Mouse (Mus musculus) stomach, embryonic 16.5 days (tissue): Measurements from ENCODE around the gene Zdhhc18. TPM values are rescaled to one million over a fixed set of nuclear protein-coding genes. Genes with fewer than 3 reads are reported as not detected.

Source experiments
- ATAC-seq: fragments of 200-750 bp; cut with Nextera tagmentation; 2 replicates; pipeline ENCODE4 v1.8.0; 2017; ENCODE audit warnings: moderate number of reproducible peaks, moderate TSS enrichment; ENCODE audit not compliant: insufficient read depth, low FRiP score
- H3K27ac ChIP-seq: fragments of 300-500 bp; sonication (generic); 2 replicates; pipeline ENCODE4 v1.5.1; 2014; ENCODE audit warnings: low read length
- H3K27me3 ChIP-seq: fragments of 300-500 bp; sonication (generic); 2 replicates; pipeline ENCODE4 v1.6.1; 2014; ENCODE audit warnings: low read length, control low read depth, mixed read lengths; ENCODE audit not compliant: control insufficient read depth, insufficient read depth
- H3K36me3 ChIP-seq: fragments of 300-500 bp; sonication (generic); 2 replicates; pipeline ENCODE4 v1.6.1; 2014; ENCODE audit warnings: low read length; ENCODE audit not compliant: control insufficient read depth, insufficient read depth
- H3K4me1 ChIP-seq: fragments of 300-500 bp; sonication (generic); 2 replicates; pipeline ENCODE4 v1.6.1; 2014; ENCODE audit warnings: low read length, control low read depth, mixed read lengths; ENCODE audit not compliant: control insufficient read depth, insufficient read depth
- H3K4me2 ChIP-seq: fragments of 300-500 bp; sonication (generic); 2 replicates; pipeline ENCODE4 v1.6.1; 2014; ENCODE audit warnings: low read depth, low read length, mixed read lengths
- H3K4me3 ChIP-seq: fragments of 300-500 bp; sonication (generic); replicated peaks from 2 replicates; pipeline ENCODE4 v1.5.1; 2014; ENCODE audit warnings: mild to moderate bottlenecking, low read length
- H3K9ac ChIP-seq: fragments of 300-500 bp; sonication (generic); 2 replicates; pipeline ENCODE4 v1.6.1; 2014; ENCODE audit warnings: low read length
- H3K9me3 ChIP-seq: fragments of 300-500 bp; sonication (generic); replicated peaks from 2 replicates; pipeline ENCODE4 v1.6.1; 2016; ENCODE audit warnings: low read length, control low read depth; ENCODE audit not compliant: control insufficient read depth
- WGBS: fragments of 180-500 bp; shearing (Covaris S2); extraction: QIAGEN DNeasy Blood & Tissue Kit; methylation state at CpG from one replicate; pipeline ENCODE4 v1.1.7; 2014; 5-methylcytosine and 5-hydroxymethylcytosine counted together
- polyA plus RNA-seq: library from polyadenylated mRNA; unstranded; fragments of >200 nt; fragmentation: Nextera tagmentation; extraction: Ambion mirVana; gene quantifications from 2 replicates; pipeline ENCODE4 v1.2.1, GENCODE M21; 2015

Gene Zdhhc18
- polyA plus RNA-seq, 1 experiment from 2014 or later = 3.4 TPM

GRCm38 (mm10) chr4:133676189-133676588 lies 26.2 kb upstream of the Zdhhc18 start:
- no peak for ATAC-seq
- Histone ChIP-seq H3K4me2 (0 out of 2 replicates have a peak overlapping the region, but pooled peaks have one; percentile 2), H3K27me3 (no peaks in the 10 kb centered on the region), H3K9me3 (no peaks in the 10 kb centered on the region), H3K4me3 (no peak overlapping the region), H3K9ac (no peak overlapping the region), H3K36me3 (peaks cover 8% of the 10 kb centered on the region; the same call in 1 of the 2 replicates), H3K4me1 (peaks cover 40% of the 10 kb centered on the region), H3K27ac (peak overlapping the region; percentile 100)
- WGBS = 11% methylated on average over 3 of the region's 3 CpGs

GRCm38 (mm10) chr4:133675594-133676016 lies 25.7 kb upstream of the Zdhhc18 start:
- peak overlapping the region; percentile 100 for H3K27ac ChIP-seq
- H3K4me3 ChIP-seq = no peak overlapping the region
- H3K9me3 ChIP-seq = no peaks in the 10 kb centered on the region
- no peaks in the 10 kb centered on the region for H3K27me3 ChIP-seq
- no peak overlapping the region for H3K9ac ChIP-seq
- 2% methylated on average over 5 of the region's 5 CpGs for WGBS
- H3K36me3 ChIP-seq = 0 out of 2 replicates have a peak, but pooled peaks cover 2% of the 10 kb centered on the region
- peak; percentile 61; the same call in 1 of the 2 replicates for ATAC-seq
- peaks cover 44% of the 10 kb centered on the region for H3K4me1 ChIP-seq
- H3K4me2 ChIP-seq = 0 out of 2 replicates have a peak overlapping the region, but pooled peaks have one; percentile 2

- Histone ChIP-seq H3K4me1 (peaks cover 54% of the 10 kb centered on the region), H3K36me3 (no peaks in the 10 kb centered on the region), H3K4me3 (0 out of 2 replicates have a peak overlapping the region, but pooled peaks have one; percentile 78), H3K9ac (peak overlapping the region; percentile 93), H3K27ac (peak overlapping the region; percentile 100), H3K4me2 (peak overlapping the region; percentile 89), H3K27me3 (no peaks in the 10 kb centered on the region), H3K9me3 (no peaks in the 10 kb centered on the region)
- 56% methylated on average over 8 of the region's 8 CpGs for WGBS
- no peak for ATAC-seq
Measured at GRCm38 (mm10) chr4:133674331-133674695, 24.4 kb upstream of the Zdhhc18 start.

- H3K9me3 ChIP-seq = no peaks in the 10 kb centered on the region
- no peaks in the 10 kb centered on the region for H3K36me3 ChIP-seq
- ATAC-seq = no peak
- 19% methylated on average over 10 of the region's 10 CpGs for WGBS
- peak overlapping the region; percentile 93 for H3K9ac ChIP-seq
- H3K4me3 ChIP-seq = peak overlapping the region; percentile 78
- H3K4me2 ChIP-seq = peak overlapping the region; percentile 89
- H3K4me1 ChIP-seq = peaks cover 54% of the 10 kb centered on the region
- no peaks in the 10 kb centered on the region for H3K27me3 ChIP-seq
- H3K27ac ChIP-seq = peak overlapping the region; percentile 100
Measured at GRCm38 (mm10) chr4:133673666-133674330, 23.8 kb upstream of the Zdhhc18 start.

GRCm38 (mm10) chr4:133672845-133673647 lies 23.1 kb upstream of the Zdhhc18 start:
- H3K4me3 ChIP-seq = peak overlapping the region; percentile 78
- 1% methylated on average over 24 of the region's 24 CpGs for WGBS
- peaks cover 54% of the 10 kb centered on the region for H3K4me1 ChIP-seq
- H3K27ac ChIP-seq = peak overlapping the region; percentile 100
- peak overlapping the region; percentile 93 for H3K9ac ChIP-seq
- no peak for ATAC-seq
- H3K4me2 ChIP-seq = peak overlapping the region; percentile 89
- no peaks in the 10 kb centered on the region for H3K9me3 ChIP-seq
- no peaks in the 10 kb centered on the region for H3K36me3 ChIP-seq
- no peaks in the 10 kb centered on the region for H3K27me3 ChIP-seq

GRCm38 (mm10) chr4:133671881-133672844 lies 22.2 kb upstream of the Zdhhc18 start, which contains the start of gene Pigv:
Gene Pigv (minus strand): TSS chr4:133672647.
- Histone ChIP-seq H3K9me3 (no peaks in the 10 kb centered on the region), H3K4me1 (peaks cover 52% of the 10 kb centered on the region), H3K4me3 (peak within 1 kb of the TSS; percentile 78), H3K9ac (peak within 1 kb of the TSS; percentile 93), H3K27ac (peak within 1 kb of the TSS; percentile 100), H3K36me3 (no peaks in the 10 kb centered on the region), H3K4me2 (peak within 1 kb of the TSS; percentile 89), H3K27me3 (no peaks in the 10 kb centered on the region)
- peak; percentile 92 for ATAC-seq
- WGBS = under 1% methylated on average over 76 of the region's 76 CpGs

- no peaks in the 10 kb centered on the region for H3K36me3 ChIP-seq
- H3K27ac ChIP-seq = peak overlapping the region; percentile 100
- WGBS = 3% methylated on average over 13 of the region's 13 CpGs
- no peaks in the 10 kb centered on the region for H3K27me3 ChIP-seq
- H3K4me3 ChIP-seq = peak overlapping the region; percentile 78
- peaks cover 45% of the 10 kb centered on the region for H3K4me1 ChIP-seq
- ATAC-seq = no peak
- no peaks in the 10 kb centered on the region for H3K9me3 ChIP-seq
- peak overlapping the region; percentile 89 for H3K4me2 ChIP-seq
- peak overlapping the region; percentile 93 for H3K9ac ChIP-seq
Measured at GRCm38 (mm10) chr4:133671184-133671880, 21.4 kb upstream of the Zdhhc18 start.

- H3K27ac ChIP-seq = no peak overlapping the region
- no peaks in the 10 kb centered on the region for H3K36me3 ChIP-seq
- no peaks in the 10 kb centered on the region for H3K9me3 ChIP-seq
- no peak for ATAC-seq
- 0 out of 2 replicates have a peak overlapping the region, but pooled peaks have one; percentile 23 for H3K9ac ChIP-seq
- H3K27me3 ChIP-seq = no peaks in the 10 kb centered on the region
- H3K4me3 ChIP-seq = no peak overlapping the region
- no peak overlapping the region for H3K4me2 ChIP-seq
- 54% methylated on average over 6 of the region's 6 CpGs for WGBS
- H3K4me1 ChIP-seq = peaks cover 42% of the 10 kb centered on the region
Measured at GRCm38 (mm10) chr4:133669652-133670210, 19.8 kb upstream of the Zdhhc18 start.
